Mouse (Mus musculus) A20 (cell line): ENCODE results near the gene Tk1.
"Not testable (repeated sequence)": the region's sequence is repeated elsewhere in the genome, so short reads cannot be mapped to it uniquely, and the experiment has no call there.

Source experiments
- DNase-seq: peaks from one replicate; pipeline ENCODE4 v3.0.0-alpha.2; 2011; ENCODE audit warnings: low read depth, low spot score

Tk1 gene

DNA sequence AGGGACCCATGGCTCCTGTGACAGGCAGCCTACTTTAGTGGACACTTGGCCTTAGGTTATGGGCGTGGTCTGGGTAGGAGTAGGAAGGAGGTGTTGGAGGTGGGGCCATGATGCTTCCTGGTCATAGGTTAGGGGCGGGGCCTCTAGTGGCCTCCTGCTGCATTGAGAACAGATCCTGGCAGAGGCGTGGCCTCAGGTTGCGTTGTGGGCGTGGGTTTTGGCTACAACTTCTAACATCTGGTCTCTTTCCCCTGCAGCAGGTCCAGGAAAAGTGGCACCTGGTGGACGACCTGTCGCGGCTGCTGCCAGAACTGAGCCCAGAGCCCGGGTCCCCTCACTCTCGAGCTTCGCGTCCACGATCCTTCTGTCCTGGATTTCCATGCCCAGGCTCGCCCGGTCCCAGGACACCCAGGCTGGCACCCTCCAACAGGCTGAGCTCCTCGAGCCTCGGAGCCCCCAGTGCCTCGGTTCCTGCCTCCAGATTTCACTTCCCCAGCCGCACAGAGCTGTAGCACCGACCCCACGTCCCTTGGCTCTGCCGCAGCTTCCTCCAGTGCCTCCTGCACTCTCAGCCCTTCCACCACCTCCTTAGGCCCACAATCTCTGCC, 33.5 kb downstream of the Tk1 start:
- DNase-seq = peak; percentile 97

- no peak for DNase-seq
Measured at GRCm38 (mm10) chr11:117791441-117791761, 34.5 kb downstream of the Tk1 start.

- peak; percentile 79 for DNase-seq
Measured at GRCm38 (mm10) chr11:117790703-117791440, 35.0 kb downstream of the Tk1 start.

GRCm38 (mm10) chr11:117790286-117790685, 35.6 kb downstream of the Tk1 start:
- DNase-seq = peak; percentile 78

DNA sequence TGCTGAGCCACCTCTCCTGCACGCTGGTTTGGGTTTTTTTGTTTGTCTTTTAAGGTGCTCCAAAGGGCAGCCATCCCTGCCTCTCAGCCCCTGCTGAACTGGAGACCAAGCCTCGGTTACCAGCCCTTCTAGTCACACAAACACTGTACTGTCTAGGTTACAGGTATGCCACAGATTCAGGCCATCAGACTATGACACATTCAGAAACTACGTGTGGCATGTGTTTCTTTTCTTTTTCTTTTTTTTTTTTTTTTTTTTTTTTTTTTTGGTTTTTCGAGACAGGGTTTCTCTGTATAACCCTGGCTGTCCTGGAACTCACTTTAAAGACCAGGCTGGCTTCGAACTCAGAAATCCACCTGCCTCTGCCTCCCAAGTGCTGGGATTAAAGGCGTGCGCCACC, 37.4 kb downstream of the Tk1 start:
- DNase-seq = not testable (repeated sequence)

DNA sequence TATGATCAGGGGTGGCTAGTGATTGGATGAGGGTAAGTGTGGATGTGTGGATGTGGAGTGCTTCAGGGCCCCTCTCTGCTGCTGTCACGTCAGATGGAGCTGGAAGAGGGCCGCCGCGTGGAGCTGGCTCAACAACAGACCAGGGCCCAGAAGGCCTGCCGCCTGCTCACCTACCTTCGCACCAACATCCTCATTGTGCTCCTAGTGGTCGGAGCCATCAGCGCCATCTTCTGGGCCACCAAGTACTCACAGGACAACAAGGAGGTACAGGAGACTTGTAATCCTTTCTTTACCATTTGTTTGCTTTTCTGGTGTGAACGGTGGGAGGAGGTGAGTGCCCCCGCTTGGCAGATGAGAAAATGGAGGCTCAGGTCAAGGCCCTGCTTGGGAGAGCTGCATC, 39.6 kb downstream of the Tk1 start:
- peak; percentile 86 for DNase-seq

DNA sequence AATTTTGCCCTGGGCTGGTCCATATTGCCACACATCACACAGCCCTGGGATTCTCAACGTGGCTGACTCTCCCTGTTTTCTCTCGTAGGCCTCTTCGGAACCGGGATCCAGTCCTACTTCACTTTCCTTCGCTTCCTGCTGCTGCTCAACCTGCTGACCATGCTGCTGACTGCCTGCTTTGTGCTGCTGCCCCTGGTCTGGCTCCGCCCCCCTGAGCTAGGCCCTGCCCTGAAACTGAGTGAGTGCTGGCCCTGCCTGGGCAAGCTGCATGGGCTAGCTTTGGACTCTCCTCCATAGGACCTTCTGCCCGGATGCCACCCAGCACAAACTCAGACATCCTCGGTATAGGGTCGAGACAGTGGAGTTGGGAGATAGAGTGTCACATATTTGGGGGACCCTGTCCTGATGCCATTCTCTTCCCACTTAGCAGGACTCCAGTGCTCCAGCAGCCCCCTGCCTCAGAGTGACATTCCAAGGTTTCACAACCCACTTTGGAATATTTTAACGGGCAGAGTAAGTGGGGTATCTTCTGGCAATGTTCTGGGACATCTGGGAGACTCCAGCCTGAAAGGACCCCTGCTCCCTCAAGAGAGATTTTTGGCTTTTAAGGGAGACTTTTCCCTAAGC, 42.1 kb downstream of the Tk1 start:
- DNase-seq = peak; percentile 58

GRCm38 (mm10) chr11:117783089-117783488, 42.8 kb downstream of the Tk1 start:
- peak; percentile 89 for DNase-seq

DNA sequence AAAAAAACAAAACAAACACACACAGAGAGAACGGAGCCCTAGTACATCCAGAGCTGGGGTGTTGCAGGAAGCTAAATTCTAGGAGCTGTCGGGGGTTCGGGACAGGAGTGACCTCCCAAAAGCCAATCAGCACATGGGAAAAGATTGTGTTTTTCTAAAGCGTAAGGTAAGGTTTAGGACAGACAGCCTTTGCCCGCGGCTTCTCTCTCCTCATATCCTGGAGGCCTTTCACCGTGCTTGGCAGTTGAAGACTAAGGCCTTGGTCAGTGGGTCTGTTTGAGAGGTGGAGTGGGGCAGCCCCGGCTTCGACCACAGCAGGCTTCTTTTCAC, 43.2 kb downstream of the Tk1 start:
- peak; percentile 51 for DNase-seq

- DNase-seq = peak; percentile 92
Measured at GRCm38 (mm10) chr11:117781993-117782704, 43.7 kb downstream of the Tk1 start, which contains the start of the genes Tmc8 and Tmc6. Gene Tmc8, plus strand, starts transcription at chr11:117782076. Gene Tmc6, minus strand, starts transcription at chr11:117782198.

DNA sequence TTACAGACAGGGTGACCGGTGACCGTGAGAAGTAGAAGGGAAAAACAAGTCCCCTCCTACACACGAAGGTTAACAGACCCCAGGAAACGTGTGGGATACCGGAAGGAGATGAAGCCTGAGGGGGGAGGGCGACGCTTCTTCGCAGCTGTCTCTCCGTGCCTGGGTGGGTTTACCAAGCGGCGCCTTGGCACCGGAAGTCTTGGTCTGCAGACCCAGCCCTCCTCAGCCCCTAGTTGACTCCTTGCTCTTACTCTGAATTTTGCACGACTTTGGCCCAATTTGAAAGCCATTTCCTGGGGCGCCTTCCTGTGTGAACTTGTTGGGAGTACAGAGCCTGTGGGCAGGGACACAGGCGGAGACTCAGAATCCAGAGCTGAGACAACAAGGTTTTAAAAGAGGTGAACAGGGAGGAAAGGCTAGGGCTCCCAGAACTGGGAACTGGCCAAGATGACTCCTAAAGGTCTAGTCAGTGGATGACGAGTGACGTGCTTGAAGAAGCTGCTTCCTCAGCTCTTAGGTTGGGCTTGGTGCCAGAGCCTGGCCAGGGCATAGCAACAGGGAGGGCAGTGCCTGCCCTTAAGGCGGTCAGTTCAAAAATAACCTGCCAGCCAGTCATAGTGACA, 44.6 kb downstream of the Tk1 start:
- DNase-seq = peak; percentile 90

DNA sequence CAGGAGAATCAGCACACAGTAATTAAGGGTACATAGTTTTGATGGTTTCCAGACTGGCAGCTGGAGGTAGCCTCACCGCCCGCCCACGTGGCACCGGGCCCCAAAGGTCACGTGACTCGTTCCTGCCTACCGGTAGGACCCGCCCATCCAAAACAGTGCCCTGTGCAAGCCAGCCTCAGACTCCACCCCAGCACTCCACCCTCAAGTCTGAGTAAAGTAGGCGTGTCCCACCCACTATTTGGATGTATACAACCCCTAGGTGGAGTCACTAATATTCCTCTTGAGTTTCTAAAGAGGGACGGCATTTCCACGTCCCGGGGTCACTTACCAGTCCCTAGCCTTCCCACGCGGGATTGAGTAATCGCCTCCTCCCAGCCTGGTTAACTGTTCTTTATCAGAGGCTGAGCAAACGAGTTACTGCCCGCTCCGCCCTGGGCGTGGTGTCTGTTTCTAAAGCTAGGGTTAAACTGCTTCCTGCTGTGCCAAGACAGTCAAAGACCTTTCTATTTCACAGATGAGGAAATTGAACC, 45.2 kb downstream of the Tk1 start:
- DNase-seq = peak; percentile 98

GRCm38 (mm10) chr11:117780199-117780515, 45.7 kb downstream of the Tk1 start:
- no peak for DNase-seq

GRCm38 (mm10) chr11:117779434-117780198, 46.3 kb downstream of the Tk1 start:
- peak; percentile 76 for DNase-seq

DNA sequence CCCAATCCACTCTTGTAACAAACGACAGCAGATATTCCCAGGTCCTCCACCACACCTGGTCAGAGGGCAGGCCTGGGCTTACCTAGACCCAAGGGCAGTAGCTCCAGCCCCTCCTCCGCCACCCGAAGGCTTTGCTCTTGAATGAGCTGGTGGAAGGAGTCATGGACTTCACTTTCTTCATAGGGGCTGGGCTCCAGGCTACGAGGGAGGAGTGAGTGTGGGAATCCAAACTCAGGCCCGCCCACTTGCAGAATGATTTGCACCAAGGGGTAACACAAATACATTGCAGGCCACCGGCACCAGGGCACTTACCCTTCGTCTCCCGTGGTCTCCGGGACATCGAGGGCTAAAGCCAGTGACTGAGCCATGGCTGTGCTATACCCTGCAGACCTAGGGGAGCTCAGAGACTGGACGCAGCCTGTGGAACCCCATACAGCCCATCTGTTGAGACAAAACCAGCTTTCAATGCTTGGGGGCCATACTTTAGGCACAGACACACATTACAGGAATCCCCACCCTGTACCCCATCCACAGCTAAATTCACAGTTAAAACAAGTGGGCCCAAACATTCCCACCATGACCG, 47.0 kb downstream of the Tk1 start:
- no peak for DNase-seq

DNA sequence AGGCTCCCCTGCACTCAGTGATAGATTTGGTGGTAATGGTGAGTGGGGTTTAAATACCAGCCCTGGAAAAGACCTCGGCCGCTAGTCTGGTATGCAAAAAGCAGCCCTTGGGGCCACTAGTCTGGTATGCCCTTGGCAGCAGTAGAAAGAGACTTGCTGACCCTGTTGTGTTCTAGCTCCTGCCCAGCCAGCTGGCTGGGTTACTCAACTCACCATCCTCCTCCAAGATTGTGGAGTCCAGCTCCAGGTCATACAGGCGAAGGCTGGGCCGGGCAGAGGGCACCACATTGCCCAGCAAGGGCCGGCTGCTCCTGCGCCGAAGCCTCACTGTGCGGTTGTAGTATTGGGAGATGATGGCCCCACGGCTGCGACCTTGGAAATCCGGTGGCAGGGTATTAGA, 47.9 kb downstream of the Tk1 start:
- DNase-seq = no peak

DNA sequence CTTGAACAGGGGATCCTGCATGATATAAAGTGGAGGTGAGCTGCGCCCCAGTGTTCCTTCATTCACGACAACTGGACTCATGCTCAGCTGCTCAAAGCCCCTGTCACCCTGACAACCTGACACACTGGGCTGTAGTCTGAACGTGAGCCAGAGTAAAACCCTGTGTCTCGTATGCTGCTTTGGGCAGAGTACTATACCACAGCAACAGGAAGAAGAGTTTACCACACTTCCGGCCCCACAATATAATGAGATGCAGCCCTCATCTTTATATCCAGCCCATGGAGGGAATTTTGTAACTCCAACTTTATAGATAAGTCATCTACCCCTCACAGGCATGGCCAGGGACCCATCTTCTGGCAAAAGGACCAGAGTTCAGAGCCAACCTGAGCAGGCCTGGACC, 48.8 kb downstream of the Tk1 start:
- no peak for DNase-seq

DNA sequence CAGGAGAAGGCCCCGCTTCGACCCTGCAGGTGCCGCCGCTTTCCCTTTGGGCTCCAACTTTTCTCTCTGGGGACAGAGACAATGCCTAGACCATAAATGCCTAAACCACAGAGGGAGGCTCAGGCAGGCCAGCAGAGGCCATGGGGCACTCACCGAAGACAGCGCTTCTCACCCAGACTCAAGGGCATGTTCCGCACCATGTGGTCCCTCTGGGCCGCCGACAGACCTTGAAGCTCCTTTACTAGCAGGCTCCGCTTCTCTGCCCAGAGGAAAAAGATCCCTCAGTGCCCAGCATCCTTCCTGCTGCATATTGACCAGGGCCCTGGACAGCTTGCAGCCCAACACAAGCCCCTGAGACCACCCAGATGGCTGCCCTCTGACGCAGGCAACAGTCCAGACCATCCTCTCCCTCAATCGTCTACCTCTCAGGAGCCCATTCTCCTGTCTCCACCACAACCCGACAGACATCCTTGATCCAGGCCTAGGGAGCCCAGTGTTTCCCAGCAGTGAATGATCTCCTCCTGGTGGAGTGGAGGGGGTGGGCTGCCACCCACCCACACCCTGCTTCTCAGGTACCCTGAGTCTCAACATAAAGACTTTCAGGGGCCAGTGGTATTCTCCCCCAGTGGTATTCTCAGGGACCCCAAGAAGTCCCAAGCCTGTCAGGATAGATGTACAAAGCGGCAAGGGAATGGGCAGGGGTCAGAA, 49.7 kb downstream of the Tk1 start:
- no peak for DNase-seq

- no peak for DNase-seq
Measured at GRCm38 (mm10) chr11:117775540-117775939, 50.4 kb downstream of the Tk1 start.

GRCm38 (mm10) chr11:117774925-117775324, 51.0 kb downstream of the Tk1 start:
- no peak for DNase-seq
